Mouse (Mus musculus): ENCODE results near the gene Slc25a25.

Slc25a25 gene

DNA sequence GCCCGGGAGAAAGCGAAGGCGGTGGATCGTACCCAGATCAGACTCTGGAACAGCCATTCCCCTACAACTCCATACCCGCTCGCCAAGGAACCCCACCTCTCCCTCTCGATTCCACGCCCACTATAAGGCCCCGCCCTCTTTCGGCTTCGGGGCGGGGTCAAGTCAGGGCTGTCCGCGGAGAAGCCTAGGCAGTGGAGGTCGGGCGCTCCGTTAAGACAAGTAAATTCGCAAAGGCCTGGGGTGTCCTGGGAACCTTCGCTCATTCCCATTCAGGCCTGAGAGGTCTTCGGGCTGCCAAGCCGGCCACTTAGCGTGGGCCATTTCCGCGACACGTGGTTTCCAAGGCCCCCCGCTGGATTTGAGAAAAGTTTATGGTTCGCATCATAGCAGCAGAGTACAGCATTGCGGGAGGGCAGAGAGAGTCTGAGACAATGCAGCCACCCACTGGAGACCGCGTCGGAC is 55.7 kb downstream of the Slc25a25 start, which contains the start of gene Ptges2:
Ptges2 (plus strand) TSS at position 413 of the 462 bp plus-strand sequence.
- DNase-seq = peak; percentile 91

DNA sequence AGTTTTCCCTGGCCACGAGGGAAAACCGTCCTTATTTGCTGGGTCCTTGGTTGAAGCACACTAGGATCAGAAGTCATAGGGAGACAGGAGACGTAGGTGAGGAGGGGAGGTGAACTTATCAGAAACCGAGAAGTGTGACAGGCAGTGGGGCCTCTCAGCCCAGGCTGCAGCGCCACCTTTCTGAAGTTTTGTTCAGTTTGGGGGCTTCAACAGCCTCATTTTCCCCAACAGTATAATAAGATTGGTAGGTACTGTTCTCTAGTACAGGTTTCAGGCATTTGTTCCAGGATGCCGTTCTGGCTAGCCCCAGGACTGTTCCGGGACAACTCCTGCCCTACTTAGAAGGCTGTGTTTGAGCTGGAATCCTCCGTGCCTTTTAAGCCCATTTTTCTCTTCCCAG is 56.3 kb downstream of the Slc25a25 start:
- DNase-seq = no peak

DNA sequence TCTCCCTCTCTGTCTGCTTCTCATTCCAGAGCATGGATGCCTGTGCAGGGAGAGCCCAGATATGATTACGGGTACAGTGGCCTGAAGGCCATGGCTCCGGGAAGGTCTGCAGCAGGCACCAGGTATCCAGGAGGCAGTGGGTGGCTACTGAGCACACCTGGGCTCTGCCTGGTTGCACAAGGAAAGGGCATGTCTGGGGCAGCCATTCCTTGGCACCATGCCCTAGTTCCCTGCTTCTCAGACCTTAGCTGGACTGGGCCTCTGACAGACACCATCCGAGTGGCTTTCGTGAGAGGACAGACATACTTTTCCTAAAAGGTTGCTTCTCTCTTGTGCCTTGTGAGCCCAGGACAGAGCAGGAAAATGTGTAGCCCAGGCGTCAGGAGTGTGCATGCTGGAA is 59.2 kb downstream of the Slc25a25 start:
- no peak for DNase-seq

DNA sequence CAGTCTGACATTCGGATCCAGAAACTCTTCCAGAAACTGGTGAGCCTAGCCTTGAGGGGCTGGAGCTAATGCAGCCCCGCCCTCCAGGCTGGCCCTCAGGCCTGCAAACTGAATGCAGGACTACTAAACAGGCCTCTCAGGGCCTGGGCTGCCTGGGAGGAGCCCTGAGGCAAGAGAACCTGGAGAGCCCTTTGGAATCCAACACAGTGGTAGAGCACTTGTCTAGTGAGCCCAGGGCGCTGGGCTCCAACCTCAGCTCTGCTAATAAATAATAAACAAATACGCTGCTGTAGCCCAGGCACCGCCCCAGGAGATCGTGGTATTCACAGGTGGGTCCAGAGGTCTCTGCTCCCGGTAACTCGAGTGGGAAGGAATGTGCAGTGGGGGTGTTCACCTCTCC is 60.4 kb downstream of the Slc25a25 start:
- no peak for DNase-seq

DNA sequence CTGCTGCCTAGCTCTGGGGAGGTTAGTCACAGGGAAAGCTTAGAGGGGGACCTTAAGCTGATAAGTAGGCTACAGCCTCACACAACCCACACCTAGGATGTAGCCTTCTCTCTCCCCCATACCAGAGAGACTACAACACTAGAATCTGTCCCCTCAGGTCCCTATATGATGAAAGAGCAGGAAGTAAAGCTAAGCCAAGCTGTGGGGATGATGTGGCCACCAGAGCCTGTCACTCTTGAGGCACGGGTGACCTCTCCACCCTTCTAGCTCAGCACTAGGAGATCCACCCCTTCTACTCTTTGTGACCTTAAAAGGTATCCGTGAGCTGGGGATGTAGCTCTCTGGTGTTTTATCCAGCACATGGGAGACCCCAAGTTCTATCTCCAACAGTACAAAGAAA is 62.1 kb downstream of the Slc25a25 start:
- DNase-seq = no peak

DNA sequence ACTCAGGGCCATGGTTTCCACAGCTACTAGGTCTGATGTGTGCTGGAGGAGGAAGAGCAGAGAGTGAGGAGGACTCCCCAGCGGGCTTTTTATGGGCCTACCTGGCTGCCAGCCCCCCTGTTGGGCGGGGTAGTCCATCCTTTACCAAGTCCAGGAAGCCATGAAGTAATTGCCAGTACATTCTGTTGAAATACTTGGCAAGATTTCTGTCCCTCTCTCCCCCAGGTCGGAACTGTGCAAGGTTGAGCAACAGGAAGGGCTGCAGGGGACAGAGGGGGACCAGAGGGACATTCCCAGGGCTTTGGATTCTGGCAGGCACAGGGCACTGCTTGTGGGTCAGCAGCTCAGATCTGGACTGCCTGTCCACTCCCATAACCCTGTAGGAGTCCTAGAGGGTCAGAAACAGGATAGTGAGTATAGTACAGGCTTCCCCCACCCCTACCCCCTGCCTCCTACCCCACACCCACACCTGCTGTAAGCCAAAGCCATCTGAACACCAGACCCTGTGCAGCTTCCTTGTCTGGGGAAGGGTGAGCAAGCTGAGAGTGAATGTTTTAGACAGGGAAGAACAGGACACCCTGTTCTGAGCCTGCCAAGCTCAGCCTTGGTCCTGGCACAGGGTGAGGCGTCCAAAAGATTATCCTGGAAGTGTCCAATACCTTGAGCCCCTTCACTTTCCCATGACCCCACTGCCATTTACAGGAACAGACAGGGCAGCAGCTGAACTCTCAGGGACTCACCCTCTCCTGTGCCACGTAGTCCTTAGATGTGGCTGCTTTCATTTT is 63.3 kb downstream of the Slc25a25 start, which contains the start of gene Lcn2:
Lcn2 (minus strand) TSS at position 547 of the 785 bp plus-strand sequence.
- DNase-seq = no peak

DNA sequence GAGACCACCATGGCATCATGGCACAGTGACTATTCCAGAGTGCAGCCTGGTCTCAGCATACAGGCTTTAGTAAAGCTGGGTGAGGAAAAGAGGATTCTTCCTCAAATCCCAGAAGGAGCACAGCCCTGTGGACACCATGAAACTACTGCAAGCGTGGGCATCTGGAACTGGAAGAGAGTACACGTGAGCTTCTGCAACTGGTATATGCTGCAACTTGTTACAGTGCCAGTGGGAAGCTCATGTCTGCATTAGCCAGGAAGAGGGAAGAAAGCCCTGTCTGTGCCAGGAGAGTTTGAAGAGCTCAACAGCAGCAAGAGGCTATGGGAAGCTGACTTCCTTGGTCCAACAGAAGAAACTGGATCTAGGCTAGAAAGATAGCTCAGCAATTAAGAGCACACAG is 68.6 kb downstream of the Slc25a25 start:
- no peak for DNase-seq

DNA sequence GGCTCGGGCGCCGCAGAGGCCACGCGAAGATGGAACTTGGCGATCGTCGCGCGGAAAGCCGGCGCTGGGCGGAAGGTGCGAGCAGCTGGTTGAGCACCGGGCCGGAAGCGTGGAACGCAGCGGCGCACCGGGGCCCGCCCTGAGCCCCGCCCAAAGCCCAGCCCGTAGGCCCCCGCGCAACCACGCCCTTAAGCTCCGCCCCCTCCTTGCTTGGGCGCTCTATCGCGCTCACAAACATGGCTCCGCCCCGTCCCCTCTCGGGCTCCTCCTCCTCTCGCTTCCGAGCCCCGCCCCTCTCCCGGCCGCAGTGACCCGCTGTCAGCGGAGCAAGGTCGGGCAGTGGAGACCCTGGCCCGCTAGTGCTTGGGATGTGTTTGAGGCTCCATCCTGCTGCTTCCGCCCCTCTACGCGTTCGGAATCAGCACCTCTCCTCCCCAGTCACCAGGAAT is 69.4 kb downstream of the Slc25a25 start, which contains the start of gene 1110008P14Rik:
1110008P14Rik (minus strand) TSS at position 164 of the 449 bp plus-strand sequence.
- peak; percentile 96 for DNase-seq

DNA sequence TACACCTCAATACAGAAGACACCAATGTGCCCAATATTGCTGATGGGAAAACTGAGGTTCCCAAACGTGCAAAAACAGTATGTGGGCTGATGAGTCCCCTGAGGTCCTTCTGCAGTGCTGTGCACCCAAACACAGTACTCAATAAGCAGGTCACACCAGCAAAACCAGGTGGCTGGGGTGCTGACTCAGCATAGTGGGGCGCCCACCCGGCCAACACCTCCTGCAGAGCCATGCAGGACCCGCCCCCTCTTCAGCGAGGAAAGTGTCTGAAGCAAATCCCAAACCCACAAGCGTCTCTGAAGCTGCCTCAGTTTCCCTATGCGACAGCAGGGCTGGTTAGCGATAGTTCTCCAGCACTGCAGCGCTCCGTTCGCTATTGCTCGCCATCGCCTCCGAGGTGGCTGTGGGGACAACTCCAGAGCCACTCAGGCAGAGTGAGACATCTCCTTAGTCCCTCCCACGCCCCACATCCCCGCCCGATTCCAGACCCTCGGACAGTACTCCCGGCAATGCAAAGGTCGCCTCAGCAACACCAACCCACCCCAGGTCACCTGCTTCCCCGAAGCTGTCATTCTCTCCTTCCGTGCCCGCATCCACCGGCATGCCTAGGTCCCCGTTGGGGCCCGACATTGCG is 70.0 kb downstream of the Slc25a25 start:
- DNase-seq = peak; percentile 55

DNA sequence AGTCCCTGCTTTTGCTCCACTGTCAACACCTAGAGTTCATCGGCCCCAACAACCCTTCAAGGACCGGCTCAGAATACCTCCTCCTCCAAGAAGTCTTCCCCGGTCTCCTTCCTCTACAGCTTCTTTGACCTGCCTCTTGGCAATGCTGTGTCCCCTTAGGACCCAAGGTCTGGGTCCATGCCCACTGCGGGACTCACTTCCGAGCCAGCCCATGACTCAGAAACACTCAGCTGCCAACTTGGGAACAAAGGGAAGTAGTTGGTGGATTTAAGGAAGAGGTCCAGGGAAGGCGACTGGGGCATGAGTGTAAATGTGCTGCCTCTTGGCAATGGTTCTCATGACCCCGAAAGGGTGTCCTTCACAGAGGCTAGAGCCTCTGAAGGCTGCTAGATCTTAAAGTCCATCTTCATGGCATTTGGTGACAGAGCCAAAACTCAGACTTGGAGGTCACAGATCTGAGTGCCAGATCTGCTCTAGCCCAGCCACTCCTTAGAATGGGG is 71.2 kb downstream of the Slc25a25 start:
- DNase-seq = no peak

DNA sequence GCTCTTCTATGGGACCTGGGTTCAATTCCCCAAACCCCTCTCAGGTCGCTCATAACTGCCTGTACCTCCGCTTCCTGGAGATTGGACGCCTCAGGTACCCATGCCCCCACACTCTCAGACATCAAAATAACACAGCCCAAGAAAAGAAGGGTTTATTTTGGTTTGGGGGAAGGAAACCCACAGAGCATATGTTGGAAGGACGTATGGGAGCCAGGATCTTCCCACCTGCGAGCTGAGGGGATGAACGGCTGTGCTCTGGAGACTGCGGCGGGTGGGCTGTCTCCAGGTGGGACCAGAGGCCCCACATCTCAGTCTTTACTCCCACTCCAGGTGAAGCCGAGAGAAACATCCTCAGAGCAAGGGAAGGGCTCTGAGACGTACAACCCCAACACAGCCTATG is 74.3 kb downstream of the Slc25a25 start:
- DNase-seq = no peak

DNA sequence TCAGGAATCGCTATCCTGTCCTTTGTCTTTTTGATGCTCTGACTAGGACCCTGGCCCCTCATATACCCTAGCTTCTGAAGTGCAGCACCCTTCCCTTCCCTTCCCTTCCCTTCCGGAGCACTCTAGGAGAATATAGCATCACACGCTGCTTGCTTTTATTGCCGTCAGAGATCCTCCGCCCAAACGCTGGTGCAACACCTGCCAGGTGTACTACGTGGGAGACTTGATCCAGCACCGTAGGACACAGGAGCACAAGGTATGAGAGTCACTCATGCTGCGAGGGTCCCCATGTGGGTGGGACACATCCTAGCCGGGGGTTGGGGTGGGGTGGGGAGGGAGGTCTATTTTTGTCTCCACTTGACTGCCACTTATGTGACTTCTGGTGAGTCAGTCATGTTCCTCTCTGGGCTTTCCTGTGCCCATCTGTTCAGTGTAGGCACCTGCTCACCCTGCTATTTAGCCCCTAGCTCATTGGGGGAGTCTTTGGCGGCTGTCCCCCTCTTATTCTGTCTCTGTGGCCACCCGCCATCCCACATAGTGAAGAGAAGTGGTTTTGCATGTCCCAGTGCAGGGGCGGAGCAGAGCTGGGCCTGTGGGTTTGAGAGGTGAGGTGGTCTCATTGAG is 75.8 kb downstream of the Slc25a25 start:
- no peak for DNase-seq

DNA sequence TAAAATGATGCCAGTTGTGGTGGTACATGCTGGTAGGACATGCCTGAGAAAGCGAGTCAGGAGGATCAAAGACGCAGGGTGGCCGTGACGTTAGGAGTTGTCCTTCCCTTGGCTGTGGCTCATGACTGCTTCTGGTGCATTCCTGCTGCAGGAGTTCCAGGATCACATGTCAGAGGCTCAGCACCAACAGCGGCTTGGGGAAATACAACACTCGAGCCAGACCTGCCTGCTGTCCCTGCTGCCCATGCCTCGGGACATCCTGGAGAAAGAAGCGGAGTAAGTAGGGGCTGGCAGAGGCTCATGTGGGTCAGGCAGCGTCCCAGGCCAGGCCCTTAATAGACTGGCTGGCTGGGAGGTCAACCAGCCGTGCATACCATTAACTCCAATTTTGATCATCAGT is 77.1 kb downstream of the Slc25a25 start:
- no peak for DNase-seq

DNA sequence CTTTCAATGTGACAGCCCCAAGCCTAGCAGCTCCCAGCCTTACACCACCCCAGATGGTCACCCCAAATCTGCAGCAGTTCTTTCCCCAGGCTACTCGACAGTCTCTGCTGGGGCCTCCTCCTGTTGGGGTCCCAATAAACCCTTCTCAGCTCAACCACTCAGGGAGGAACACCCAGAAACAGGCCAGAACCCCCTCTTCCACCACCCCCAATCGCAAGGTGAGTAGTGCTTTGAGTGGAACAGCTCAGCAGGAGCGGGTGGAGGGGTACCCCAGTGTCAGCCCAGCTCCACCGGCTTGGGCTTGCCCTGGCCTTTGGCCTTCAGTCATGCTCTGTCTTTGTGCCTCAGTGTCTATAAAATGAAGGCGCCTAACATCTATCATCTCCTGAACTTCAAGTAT is 83.9 kb downstream of the Slc25a25 start:
- DNase-seq = no peak
